Mouse (Mus musculus) common myeloid progenitor, adult 5-6 weeks (primary cell): ENCODE measurements around the gene Acbd7. TPM values are rescaled to one million over a fixed set of nuclear protein-coding genes. Genes with fewer than 3 reads are reported as not detected.

Source experiments
- ATAC-seq: replicated peaks from 2 replicates; pipeline ENCODE4 v1.8.0; 2016; ENCODE audit warnings: low read depth, mild to moderate bottlenecking, moderate TSS enrichment, inconsistent platforms; ENCODE audit not compliant: poor library complexity, severe bottlenecking
- total RNA-seq: library from RNA; stranded (forward); fragments of 200-1000, 187-1606 nt; gene quantifications from 2 replicates; pipeline ENCODE4 v1.2.3, GENCODE M21; 2017

Acbd7 gene
- total RNA-seq, 1 experiment from 2014 or later: 1.7 TPM

- no peak for ATAC-seq
These were observed 25.1 kb downstream of the Acbd7 start for GRCm38 (mm10) chr2:3361067-3361466.

GRCm38 (mm10) chr2:3365127-3365526 lies 29.2 kb downstream of the Acbd7 start:
- no peak for ATAC-seq

- no peak for ATAC-seq
These were observed 51.3 kb downstream of the Acbd7 start for GRCm38 (mm10) chr2:3387105-3387860.

Other genes with a start within 250 kb of the Acbd7 start
- 6.6 and 8.2 TPM in 2 replicates for gene Fam171a1, start 221.9 kb upstream of the Acbd7 start, total RNA-seq
- gene Nmt2, start 52.0 kb upstream of the Acbd7 start, total RNA-seq: 38.6 and 41.7 TPM in 2 replicates
- 8.6 and 15.4 TPM in 2 replicates for gene Rpp38, start 3.5 kb upstream of the Acbd7 start, total RNA-seq
- gene Olah, start 61.0 kb downstream of the Acbd7 start, total RNA-seq: not detected in 2 replicates
- not detected in 2 replicates for gene Meig1, start 86.5 kb downstream of the Acbd7 start, total RNA-seq
- gene Dclre1c, start 88.0 kb downstream of the Acbd7 start, total RNA-seq: 9.1 and 17.7 TPM in 2 replicates
- 15.7 and 20.0 TPM in 2 replicates for gene Suv39h2, start 138.9 kb downstream of the Acbd7 start, total RNA-seq
- 12.2 and 15.4 TPM in 2 replicates for gene Gm45902, start 176.6 kb downstream of the Acbd7 start, total RNA-seq
- 134 and 176 TPM in 2 replicates for gene Hspa14, start 176.6 kb downstream of the Acbd7 start, total RNA-seq
- gene Cdnf, start 176.9 kb downstream of the Acbd7 start, total RNA-seq: 0.58 and 1.6 TPM in 2 replicates
- 812 and 826 TPM in 2 replicates for gene Fam107b, start 234.3 kb downstream of the Acbd7 start, total RNA-seq